Mouse (Mus musculus): ENCODE results near the gene Nxph1. TPM values are rescaled to one million over a fixed set of nuclear protein-coding genes. Genes with fewer than 3 reads are reported as not detected.

Gene Nxph1
- total RNA-seq, 2 experiments from 2014 or later: 1.3 TPM; not detected in 1

GRCm38 (mm10) chr6:8959810-8960209, 11.6 kb downstream of the Nxph1 start:
- DNase-seq: no peak

GRCm38 (mm10) chr6:8970576-8970975, 22.3 kb downstream of the Nxph1 start:
- peak; percentile 54 to 61 for DNase-seq

GRCm38 (mm10) chr6:8979237-8979871, 31.1 kb downstream of the Nxph1 start:
- no peak for DNase-seq

- peak; percentile 2 to 41 for DNase-seq
These were observed 48.2 kb downstream of the Nxph1 start for GRCm38 (mm10) chr6:8996301-8996943.

GRCm38 (mm10) chr6:8997326-8997725, 49.1 kb downstream of the Nxph1 start:
- peak; percentile 61 to 62 for DNase-seq

- no peak for DNase-seq
These were observed 54.5 kb downstream of the Nxph1 start for GRCm38 (mm10) chr6:9002686-9003085.

- DNase-seq: peak; percentile 9 to 40
These were observed 78.4 kb downstream of the Nxph1 start for GRCm38 (mm10) chr6:9026631-9027030.

- peak in 1 of 2 experiments; percentile 3 for DNase-seq
These were observed 78.9 kb downstream of the Nxph1 start for GRCm38 (mm10) chr6:9027146-9027545.

GRCm38 (mm10) chr6:9028501-9028900, 80.3 kb downstream of the Nxph1 start:
- no peak for DNase-seq

- DNase-seq: no peak
These were observed 91.1 kb downstream of the Nxph1 start for GRCm38 (mm10) chr6:9039286-9039685.

GRCm38 (mm10) chr6:9040991-9041390, 92.8 kb downstream of the Nxph1 start:
- no peak for DNase-seq

- DNase-seq: no peak
These were observed 94.2 kb downstream of the Nxph1 start for GRCm38 (mm10) chr6:9042391-9042790.

- no peak for DNase-seq
These were observed 98.6 kb downstream of the Nxph1 start for GRCm38 (mm10) chr6:9046815-9047214.

- no peak for DNase-seq
These were observed 113.3 kb downstream of the Nxph1 start for GRCm38 (mm10) chr6:9061261-9062105.

GRCm38 (mm10) chr6:9066435-9066834, 118.2 kb downstream of the Nxph1 start:
- DNase-seq: no peak

GRCm38 (mm10) chr6:9069913-9070312, 121.7 kb downstream of the Nxph1 start:
- DNase-seq: no peak

GRCm38 (mm10) chr6:9076463-9076862, 128.2 kb downstream of the Nxph1 start:
- DNase-seq: no peak

GRCm38 (mm10) chr6:9077793-9078689, 129.8 kb downstream of the Nxph1 start:
- DNase-seq: peak; percentile 2 to 15

GRCm38 (mm10) chr6:9083851-9084250, 135.6 kb downstream of the Nxph1 start:
- no peak for DNase-seq

GRCm38 (mm10) chr6:9097345-9097744, 149.1 kb downstream of the Nxph1 start:
- DNase-seq: no peak

GRCm38 (mm10) chr6:9107366-9107765, 159.1 kb downstream of the Nxph1 start:
- DNase-seq: peak in 1 of 2 experiments; percentile 1

- no peak for DNase-seq
These were observed 170.9 kb downstream of the Nxph1 start for GRCm38 (mm10) chr6:9119136-9119535.
